Mouse (Mus musculus) thymus, postnatal 0 days (tissue): ENCODE data around the gene Ccr6. TPM values are rescaled to one million over a fixed set of nuclear protein-coding genes. Genes with fewer than 3 reads are reported as not detected.
"Not testable (repeated sequence)": the region's sequence is repeated elsewhere in the genome, so short reads cannot be mapped to it uniquely, and the experiment has no call there.

Experiments
- DNase-seq: peaks from one replicate; pipeline ENCODE4 v3.0.0-alpha.2; 2015; ENCODE audit warnings: low spot score
- polyA plus RNA-seq: library from polyadenylated mRNA; unstranded; fragments of >200 nt; fragmentation: Nextera tagmentation; extraction: Ambion mirVana; gene quantifications from 2 replicates; pipeline ENCODE4 v1.2.1, GENCODE M21; 2015

Gene Ccr6
- polyA plus RNA-seq, result 1.7 and 2.0 TPM in 2 replicates

DNA sequence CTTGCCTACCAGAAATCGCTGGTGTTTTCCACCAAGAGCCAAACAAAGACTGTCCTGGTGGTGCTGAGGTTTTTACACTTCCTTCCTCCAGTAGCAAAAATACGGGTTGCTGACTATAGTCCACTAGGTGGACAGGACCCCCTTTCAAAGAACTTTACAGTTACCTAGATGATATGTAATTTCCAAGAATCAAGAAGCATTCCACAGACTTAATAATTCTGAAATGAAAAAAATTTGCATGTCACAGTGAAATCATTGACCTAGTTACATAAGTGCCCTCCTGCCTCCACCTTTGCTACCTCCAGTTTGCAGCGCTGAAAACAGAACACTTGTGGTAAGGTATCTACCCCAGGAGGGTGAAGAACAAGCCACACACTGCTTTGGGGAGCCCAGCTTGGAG is at the start of gene Ccr6:
Gene Ccr6, plus strand, starts transcription at position 301 of the 400 bp plus-strand sequence.
- no peak for DNase-seq

DNA sequence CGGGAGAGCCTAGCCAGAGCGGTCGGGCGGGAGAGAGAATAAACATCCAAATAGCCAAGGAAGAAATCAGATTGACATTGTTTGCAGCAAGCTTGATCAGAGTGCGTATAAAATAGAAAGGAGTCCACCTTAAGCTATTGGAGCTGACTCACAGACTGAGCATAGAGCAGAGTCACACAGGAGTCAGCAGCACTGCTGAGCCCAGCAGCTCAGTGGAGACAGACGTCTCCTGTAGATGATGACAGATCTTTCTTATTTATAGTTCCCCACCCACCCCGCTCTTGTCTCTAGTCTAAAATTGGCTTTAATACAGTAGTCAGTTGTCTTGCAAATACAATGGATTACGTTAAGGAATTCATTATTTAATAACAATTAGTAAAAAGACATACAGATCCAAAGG is 42.2 kb upstream of the Ccr6 start:
- no peak for DNase-seq

DNA sequence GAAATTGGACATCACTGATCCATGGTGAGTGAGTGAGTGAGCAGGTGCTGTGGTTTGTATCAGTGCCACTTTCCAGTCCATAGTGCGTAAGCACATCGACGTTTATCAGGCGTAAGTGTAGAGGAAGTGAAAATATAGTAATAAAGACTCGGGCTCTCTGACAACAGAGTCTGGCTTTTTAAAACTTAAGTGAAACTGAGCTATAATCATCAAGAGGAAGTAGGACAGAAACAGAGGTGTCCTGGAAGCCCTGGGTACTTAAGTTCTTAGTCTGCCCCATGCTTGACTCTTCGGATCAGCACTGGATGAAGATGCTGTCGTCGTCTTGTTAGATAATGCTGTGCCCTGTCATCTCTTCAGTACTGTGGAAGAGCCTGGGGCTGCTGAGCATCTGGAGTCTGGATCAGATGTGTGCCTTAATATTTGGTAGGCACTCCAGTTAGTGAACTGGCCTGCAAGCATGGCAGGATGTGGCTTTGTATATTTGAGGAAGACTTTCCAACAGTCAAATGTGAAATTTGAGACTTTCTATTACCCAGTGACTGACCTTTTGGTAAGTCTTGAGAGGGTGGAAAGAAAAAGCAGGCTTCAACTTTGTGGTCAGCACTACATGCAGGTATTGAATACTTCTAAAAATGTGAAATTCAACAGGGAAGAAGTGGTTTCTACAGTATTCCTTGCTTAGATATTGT is 40.0 kb upstream of the Ccr6 start:
- no peak for DNase-seq

DNA sequence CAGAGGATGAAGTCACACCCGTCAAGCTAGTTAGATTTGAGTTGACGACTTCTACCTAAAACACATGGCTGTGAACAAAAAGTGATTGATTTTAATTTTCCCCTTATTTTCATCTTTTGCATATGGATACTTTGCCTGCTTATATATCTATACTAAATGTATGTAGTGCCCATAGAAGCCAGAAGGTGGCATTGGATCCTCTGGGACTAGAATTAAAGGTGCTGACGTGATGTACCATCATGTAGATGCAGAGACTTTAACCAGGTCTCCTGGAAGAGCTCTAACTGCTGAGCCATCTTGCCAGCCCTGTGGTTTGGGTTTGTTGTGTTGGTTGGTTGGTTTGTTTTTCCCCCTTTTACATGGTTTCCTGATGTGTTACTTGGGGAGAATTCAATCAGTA is 38.2 kb upstream of the Ccr6 start:
- DNase-seq, result peak; percentile 37

DNA sequence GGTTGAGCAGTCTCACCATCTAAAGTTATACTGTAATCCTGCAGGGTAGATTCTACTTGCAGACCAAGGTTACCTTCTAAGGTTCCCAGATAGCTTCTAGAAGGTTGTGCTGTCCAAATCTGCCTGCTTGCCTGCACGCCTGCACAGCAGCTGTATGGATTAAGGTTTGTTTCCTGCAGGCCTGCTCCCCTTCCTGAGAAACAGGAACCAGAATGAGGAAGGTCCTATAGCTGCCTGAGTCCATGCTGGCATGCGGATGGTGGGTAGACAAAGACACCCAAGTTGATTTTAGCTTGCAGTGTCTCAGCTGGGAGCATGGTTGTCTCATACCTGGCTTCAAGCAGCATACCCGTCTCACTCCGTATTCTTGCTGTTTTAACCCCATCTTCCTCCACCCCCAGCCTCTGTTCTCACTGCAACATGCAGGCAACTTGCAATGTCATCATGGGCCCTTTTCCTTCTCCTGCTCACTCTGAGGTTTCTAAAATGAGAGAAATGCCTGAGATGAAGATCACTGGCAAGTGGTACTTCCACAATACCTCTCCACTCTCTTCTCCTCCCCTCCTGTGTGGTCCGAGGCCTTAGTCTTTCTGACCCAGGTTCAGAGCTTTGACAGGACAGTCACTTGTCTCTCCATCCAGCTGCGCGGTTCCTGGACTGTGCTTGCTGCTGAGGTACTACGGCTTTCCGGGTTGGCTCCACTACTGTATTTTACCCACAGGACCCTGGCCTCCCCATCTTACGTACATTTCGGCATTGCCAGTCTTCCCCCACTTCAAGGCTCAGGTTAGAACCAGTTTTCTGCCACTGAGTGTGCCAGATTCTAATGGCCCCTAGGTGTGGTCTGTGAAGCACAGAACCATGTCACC is 36.5 kb upstream of the Ccr6 start:
- DNase-seq, result no peak

DNA sequence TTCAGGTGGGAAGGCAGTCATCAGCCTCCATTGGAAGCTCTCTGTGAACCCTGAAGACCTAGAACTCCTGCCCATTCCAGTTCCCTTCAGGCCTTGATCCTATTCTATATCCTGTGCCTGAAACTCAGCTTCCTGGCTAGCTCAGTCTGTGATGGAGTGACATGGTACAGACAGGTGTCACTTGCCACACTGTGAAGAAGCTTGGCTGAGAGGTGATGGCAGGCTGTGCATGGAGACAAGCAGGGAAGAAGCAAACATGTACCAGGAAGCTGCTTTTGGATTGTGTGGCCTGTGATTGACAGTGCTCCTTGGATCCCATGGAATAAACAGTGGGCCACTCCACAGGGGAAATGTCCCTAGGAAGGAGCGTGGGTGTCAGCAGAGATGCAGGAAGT is 35.9 kb upstream of the Ccr6 start:
- DNase-seq, result no peak

DNA sequence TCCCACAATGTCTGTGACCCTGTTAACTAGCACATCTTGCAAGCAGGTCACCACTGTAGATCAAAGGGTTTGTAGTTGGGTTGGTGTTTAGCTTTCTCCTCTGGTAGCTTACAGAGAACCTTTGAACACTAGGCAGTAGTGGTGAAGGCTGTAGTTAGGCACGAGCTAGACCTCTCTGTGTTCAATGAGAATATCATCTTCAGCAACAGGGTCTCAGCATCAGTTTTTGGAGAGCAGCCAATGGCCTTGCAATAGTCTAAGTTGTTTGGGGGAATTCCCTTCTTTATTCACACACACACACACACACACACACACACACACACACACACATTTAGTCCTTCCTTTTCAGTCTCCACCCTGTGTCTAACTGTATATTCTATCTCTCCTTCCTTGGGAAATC is 32.4 kb upstream of the Ccr6 start:
- no peak for DNase-seq

DNA sequence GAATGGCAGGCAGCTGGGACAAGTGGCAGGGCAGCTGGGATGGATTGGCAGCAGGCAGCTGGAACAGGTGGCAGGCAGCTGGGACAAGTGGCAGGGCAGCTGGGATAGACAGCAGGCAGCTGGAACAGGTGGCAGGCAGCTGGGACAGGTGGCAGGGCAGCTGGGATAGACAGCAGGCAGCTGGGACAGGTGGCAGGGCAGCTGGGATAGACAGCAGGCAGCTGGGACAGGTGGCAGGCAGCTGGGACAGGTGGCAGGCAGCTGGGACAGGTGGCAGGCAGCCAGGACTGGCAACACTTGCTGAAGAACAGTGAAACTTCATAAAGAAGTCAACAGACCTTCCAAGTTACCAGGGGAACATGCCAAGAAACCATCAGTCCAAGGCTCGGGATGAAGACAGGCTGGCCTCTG is 30.6 kb upstream of the Ccr6 start:
- not testable (repeated sequence) for DNase-seq

DNA sequence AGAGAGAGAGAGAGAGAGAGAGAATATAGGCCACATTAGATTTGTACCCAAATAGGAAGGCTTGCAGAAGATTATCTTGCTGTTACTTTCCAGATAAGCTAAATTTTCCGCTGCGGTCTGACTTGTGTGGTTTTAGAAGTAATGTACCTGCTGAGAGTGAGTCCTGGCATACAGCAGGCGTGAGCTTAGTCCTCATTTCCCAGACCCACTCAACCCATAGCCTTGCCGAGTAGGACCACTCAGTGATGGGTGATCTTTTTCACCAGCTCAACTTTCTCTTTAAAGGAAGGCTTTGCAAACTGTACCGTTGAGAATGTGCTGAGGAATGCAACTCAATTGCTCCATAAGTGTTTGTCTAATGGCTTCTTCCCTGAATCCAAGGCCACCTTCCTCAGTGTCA is 29.2 kb upstream of the Ccr6 start:
- DNase-seq, result no peak

DNA sequence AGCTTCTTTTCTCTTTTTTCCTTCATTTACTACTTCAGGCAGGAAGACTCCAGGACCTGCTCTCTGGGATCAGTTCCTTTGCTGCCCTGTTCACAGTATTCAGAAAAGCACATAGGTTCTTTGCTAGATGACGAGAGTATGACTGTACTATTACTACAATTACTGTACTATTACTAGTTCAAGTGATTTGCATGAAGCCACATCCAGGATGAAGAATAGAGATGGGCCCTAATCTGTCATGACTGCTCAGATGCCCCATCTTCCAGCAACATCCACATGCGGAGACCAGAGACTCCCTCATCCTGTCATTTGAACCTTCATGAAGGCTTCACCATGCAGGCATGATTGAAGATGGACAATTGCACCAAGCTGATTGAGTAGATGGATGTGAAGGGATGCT is 26.1 kb upstream of the Ccr6 start:
- DNase-seq, result no peak

DNA sequence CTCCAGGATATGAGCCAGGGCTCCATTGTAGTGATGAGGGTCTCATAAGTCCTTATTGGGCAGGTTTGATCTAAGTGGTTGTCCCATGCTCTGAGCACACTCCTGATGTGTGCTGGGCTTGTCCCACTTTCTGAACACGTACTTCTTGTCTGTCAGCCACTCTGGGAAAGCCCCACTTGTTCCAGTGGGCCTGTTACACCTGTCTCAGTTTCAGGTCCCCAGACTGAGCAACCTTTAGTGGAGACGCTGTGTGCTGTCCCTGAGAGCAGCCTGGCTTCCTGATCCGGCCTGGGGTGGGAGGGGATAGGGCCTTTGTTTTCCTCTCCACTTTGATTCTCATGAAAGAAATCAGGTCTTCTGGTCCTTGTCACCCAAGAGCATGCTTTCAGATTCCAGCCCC is 25.7 kb upstream of the Ccr6 start:
- DNase-seq, result no peak

DNA sequence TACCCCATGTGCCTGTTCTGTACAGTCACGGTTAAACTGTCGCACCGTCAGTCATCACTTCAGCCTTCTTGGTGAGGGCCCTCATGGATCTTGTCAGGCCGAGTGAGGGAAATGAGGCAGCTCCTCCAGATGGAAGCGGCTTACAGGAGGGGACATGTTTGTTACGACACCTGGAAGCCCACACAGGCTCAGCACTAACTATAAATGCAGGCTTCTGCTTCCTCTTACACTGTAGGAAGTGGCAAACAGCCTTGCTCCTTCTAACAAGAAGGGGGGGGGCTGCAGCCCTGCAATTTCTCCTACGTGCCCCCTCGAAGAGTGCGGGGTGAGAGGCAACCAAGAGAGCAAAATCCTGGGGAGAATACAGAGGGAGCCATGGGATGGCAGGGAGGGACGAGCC is 25.2 kb upstream of the Ccr6 start:
- no peak for DNase-seq

DNA sequence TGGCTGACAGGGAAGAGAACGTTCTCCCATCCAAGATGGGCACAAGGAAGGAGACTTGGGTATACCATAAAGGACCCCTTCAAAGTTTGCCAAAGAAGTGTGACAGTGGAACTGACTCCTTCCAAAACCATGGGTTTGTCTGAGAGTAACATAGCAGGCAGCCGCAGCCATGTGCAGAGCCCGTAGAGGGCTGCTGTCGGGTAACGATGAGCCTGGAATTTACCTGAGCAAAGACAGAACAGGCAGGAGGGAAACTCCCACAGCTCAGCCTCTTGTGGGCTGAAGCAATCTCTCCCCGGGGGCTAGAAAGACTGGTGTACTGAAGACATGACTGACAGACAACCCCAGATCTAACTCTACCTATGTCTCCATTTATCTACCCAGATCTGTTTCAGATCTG is 24.4 kb upstream of the Ccr6 start:
- no peak for DNase-seq

DNA sequence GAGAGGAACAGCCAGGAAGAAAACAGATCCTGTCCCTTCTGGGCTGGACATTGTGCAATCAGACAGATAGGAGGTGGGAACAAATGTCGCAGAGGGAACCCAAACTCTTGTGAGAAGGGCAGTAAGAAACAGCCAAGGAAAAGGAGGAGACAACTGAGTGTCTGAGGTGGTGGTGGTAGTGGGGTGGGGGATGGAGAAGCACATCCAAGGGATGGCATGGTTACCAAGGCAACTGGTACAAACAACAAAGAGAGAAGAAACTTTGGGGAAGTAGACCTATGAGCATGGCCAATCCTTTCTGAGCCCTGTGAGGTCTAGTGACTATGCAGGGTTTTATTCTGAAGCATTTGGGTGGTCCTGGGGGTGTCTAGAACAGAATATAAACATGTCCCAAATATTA is 21.5 kb upstream of the Ccr6 start:
- no peak for DNase-seq

DNA sequence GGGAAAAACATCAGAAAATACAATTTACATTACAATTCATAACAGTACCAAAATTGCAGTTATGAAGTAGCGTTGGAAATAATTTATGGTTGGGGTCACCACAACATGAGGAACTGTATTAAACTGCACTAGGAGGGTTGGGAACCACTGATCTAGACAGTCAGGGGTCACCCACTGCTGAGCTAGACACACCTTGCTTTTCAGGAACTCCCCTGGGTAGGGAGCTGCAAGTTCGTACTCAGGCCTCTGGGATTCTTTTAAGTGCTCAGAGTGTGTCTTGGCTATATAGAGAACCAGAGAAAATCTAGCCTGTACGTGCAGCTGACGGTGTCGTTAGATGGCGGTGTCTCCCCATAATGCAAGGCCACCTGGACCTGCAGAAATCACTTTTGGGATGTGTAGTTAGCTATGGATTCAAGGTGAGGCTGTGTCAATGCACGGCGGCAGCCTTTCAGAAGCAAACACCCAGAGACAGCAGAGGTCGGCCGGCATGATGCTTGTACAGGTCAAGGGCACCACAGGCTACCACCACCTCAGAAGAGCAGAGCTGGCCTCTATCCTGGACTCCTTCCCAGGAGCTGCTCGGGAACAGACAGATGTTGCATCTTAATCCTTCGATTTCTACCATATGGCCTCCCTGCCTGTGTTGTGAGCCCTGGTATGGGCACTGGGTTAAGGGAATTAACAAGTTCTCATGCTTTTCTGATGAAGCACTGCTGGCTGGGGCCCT is 20.7 kb upstream of the Ccr6 start:
- no peak for DNase-seq

DNA sequence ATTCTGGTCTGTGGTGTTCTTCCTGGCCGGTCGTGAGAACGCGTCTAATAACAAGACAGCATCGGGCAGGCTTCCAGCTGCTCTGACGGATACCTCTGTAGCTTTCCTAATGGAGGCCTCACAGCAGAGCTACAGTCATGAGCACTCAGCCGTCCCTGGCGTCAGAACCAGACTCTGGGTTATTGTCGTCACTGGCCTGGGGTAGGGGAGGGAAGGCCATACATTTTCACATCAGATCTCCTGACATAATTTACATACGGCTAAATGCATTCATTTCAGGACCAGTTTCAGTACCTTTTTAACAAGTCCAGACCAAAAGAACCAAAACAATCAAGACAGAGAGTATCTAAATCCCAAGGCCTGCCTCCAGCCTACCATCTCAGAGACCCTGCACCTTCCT is 12.6 kb upstream of the Ccr6 start:
- no peak for DNase-seq

DNA sequence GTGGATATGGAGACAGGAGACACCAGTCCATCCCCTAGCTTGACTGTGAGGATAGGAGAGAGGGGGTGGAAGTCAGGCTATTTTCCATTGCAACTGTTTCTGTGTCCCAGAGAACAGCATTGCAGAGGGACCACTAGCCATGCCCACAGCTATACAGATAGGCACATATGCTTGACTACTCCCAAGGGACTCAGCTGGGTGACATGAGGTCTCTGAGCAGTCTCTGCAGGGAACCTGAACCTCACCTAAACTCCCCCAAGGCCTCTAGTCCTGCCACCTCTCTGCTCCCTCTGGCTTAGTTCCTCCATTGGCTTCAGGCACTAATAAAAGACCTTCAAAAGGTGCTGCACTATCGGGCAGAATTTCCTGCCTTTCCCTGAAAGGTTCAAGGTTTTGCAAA is 11.8 kb upstream of the Ccr6 start:
- no peak for DNase-seq

DNA sequence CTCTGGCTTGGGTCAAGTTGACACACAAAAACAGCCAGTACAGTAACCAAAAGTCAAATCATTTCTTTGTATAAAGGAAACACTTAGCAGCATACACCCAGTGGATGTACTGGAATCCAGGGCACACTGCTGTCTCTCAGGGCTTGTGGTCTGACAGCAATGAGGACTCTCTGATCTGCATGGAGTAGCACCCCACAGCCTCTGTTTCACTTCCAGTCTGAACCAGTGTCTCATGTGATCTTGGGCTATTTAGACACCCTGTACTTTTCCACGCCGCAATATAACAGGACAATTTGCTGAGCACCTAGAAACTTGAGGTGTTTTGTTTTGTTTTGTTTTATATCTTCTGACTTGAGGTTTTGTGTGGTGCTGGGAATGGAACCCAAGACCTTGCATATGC is 10.7 kb upstream of the Ccr6 start:
- DNase-seq, result no peak

DNA sequence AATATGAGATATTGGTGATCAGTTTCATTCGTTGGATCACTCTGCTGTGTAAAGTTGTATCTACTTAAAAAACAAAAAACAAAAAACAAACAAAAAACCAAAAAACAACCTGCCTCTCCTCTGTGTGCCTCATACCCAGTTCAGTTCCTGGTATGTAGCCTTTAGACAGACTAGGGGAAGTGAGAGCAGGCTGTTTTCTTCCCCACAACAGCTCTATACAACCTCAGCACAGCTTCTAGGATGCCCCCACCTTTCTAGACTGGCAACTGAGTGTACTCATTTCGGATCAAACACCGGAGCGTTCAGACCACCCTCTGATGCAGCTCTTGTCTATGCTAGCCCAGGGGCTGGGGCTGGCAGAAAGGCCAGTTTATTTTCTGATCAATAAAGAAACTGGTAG is 10.1 kb upstream of the Ccr6 start:
- no peak for DNase-seq

DNA sequence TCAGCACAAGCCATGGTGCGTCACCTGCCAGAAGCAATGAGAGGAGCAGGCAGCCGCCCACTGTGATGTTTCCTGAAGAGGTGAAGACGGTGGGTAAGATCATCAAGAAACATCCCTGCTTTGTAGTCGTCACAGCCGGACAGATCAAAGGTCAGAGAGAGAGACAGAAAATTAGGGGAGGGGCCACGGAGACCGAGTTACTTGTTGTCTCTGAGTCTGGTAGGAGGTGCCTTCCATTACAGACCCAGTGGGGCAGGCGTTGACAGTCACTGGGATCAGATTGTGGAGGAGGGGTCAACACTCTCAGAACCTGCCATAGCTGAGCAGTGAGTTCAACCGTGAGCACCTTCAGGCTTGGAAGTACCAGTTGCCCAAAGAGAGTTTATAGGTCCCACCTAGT is 7.2 kb upstream of the Ccr6 start:
- no peak for DNase-seq

DNA sequence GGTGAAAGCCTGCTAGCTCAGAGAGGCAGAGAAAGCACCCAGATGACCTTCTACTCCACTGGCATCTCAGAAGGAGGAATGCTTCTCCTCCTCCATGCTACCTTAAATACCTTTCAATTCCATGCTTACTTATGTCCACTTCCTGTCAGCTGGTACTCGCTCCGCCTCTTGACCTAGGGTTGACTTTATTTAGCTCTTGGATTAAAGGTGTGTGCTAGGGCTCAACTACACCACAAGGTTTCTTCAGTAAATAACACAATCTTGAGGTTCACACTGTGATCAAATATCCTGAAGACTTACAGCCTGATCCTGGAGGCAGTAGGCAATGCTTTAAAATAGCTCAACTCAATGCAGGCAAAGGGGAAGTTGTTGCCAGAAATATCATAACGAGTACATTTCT is 6.2 kb upstream of the Ccr6 start:
- no peak for DNase-seq

DNA sequence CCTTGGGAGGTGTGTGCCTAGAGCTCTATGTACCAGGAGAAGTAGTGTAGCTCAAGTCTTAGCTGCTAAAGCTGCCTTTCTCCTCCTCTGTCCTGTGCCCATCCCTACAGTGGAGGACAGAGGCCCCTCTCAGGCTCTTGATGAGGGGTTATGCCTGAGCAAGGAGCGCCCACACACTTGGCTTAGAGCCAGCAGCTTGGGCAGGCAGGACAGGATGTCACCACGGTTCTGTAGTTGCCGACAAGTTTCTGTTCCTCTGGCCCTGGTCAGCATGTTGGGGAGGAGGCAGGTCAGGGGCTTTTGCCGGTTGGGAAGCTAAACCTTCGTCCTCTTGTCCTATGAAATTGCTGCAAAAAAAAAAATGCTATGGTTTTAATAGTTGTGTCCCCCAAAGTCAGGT is 3.8 kb upstream of the Ccr6 start:
- no peak for DNase-seq
